Mouse (Mus musculus): Measurements from ENCODE around the gene Cacna1s. TPM values are rescaled to one million over a fixed set of nuclear protein-coding genes. Genes with fewer than 3 reads are reported as not detected.

Gene Cacna1s
- polyA plus RNA-seq, 1 experiment from 2014 or later: 0.47 TPM

DNA sequence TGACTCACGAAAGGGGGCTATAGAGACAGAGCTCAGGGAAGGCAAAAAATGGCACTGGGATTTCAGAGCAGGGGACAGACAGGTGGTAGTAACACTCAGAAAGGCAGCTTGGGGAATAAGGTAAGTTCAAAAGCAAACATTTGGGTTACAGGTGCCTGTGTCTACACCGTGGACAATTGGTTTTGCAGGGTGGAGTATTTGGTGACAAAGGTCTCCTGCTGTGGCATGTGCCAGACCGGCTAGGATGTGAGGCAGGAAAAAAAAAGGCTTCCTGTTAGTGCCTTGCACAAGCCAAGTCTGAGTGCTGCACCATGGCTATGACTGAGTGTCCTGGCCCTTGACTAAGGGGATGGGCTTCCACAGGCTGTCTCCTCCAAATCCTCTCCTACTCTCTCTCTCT, 6.0 kb downstream of the Cacna1s start:
- Histone ChIP-seq H3K27me3 (no peaks in the 10 kb centered on the region), H3K4me1 (peaks cover 27% of the 10 kb centered on the region), H3K36me3 (no peaks in the 10 kb centered on the region), H3K9ac (replicated peaks) (no peak overlapping the region), H3K9me3 (no peaks in the 10 kb centered on the region), H3K27ac (replicated peaks) (no peak overlapping the region), H3K4me3 (no peak overlapping the region), H3K4me2 (replicated peaks) (no peak overlapping the region)
- WGBS: 54% methylated on average over 3 of the region's 3 CpGs
- ATAC-seq (replicated peaks): no peak

GRCm38 (mm10) chr1:136061041-136061789, 8.7 kb downstream of the Cacna1s start:
- peak; percentile 44; the same call in 1 of the 2 replicates for ATAC-seq (replicated peaks)

DNA sequence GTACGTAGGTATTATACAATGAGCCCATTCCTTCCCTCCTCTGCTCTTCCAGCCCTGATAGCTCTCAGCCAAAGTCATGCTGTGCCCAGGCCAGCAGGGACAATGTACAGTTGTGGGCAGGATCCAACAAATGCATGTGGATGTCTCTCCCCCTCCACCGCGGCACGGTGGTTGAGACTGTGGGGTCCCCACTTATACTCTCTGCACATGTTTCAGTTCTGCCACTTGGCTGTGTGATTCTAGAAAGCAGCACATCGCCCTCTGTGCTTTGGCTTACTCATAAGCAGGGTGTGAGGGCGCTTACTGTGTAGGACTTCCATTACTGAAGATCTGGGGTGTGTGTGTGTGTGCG, 9.2 kb downstream of the Cacna1s start:
- H3K9me3 ChIP-seq: no peaks in the 10 kb centered on the region
- H3K27me3 ChIP-seq: no peaks in the 10 kb centered on the region
- H3K9ac ChIP-seq (replicated peaks): no peak overlapping the region
- peak overlapping the region; percentile 26 for H3K27ac ChIP-seq (replicated peaks)
- H3K4me1 ChIP-seq: peaks cover 13% of the 10 kb centered on the region
- H3K36me3 ChIP-seq: no peaks in the 10 kb centered on the region
- peak; percentile 33 for ATAC-seq (replicated peaks)
- H3K4me2 ChIP-seq (replicated peaks): no peak overlapping the region
- H3K4me3 ChIP-seq: no peak overlapping the region
- WGBS: 66% methylated on average over 7 of the region's 7 CpGs

More at GRCm38 (mm10) chr1:136061041-136061789, 8.7 kb downstream of the Cacna1s start:
- H3K4me2 ChIP-seq (replicated peaks): no peak overlapping the region
- peaks cover 19% of the 10 kb centered on the region for H3K4me1 ChIP-seq
- H3K27ac ChIP-seq (replicated peaks): peak overlapping the region; percentile 26; the same call in 1 of the 2 replicates
- H3K9ac ChIP-seq (replicated peaks): no peak overlapping the region; the same call in 1 of the 2 replicates
- no peak overlapping the region for H3K4me3 ChIP-seq
- no peaks in the 10 kb centered on the region for H3K9me3 ChIP-seq
- no peaks in the 10 kb centered on the region for H3K36me3 ChIP-seq
- 44% methylated on average over 9 of the region's 9 CpGs for WGBS
- H3K27me3 ChIP-seq: no peaks in the 10 kb centered on the region

GRCm38 (mm10) chr1:136063991-136064390, 11.4 kb downstream of the Cacna1s start:
- H3K36me3 ChIP-seq: no peaks in the 10 kb centered on the region
- no peaks in the 10 kb centered on the region for H3K27me3 ChIP-seq
- WGBS: 59% methylated on average over 5 of the region's 5 CpGs
- no peak overlapping the region for H3K4me2 ChIP-seq (replicated peaks)
- ATAC-seq (replicated peaks): no peak
- no peak overlapping the region for H3K9ac ChIP-seq (replicated peaks)
- H3K4me1 ChIP-seq: peaks cover 11% of the 10 kb centered on the region; the same call in 1 of the 2 replicates
- no peak overlapping the region for H3K27ac ChIP-seq (replicated peaks)
- H3K4me3 ChIP-seq: no peak overlapping the region
- H3K9me3 ChIP-seq: no peaks in the 10 kb centered on the region

GRCm38 (mm10) chr1:136066621-136067020, 14.1 kb downstream of the Cacna1s start:
- Histone ChIP-seq H3K4me2 (replicated peaks) (no peak overlapping the region), H3K36me3 (no peaks in the 10 kb centered on the region), H3K9me3 (no peaks in the 10 kb centered on the region), H3K27ac (replicated peaks) (no peak overlapping the region), H3K4me3 (no peak overlapping the region), H3K27me3 (no peaks in the 10 kb centered on the region), H3K9ac (replicated peaks) (no peak overlapping the region), H3K4me1 (peaks cover 4% of the 10 kb centered on the region; the same call in 1 of the 2 replicates)
- no peak for ATAC-seq (replicated peaks)
- 48% methylated on average over 1 of the region's 1 CpGs for WGBS

DNA sequence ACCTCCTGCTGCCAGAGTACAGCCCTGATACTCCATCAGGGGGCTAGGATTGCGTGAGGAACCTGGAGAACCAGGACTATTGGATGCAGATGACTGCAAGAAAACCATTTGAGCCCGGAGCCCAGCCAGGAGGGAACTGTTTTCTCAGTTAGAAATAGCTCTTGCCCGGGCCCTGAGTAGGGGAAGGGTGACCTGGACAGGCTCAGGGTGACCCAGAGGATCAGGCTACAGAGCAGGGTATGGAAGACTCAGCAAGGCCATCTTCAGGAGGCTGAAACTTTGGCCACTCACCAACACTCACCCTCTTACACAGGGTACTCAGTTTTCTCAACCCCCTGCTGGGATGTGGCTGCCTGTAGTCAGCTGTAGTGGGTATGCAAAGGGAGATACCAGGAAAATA, 15.0 kb downstream of the Cacna1s start:
- H3K4me3 ChIP-seq: no peak overlapping the region
- H3K4me1 ChIP-seq: no peaks in the 10 kb centered on the region
- H3K9me3 ChIP-seq: no peaks in the 10 kb centered on the region
- H3K36me3 ChIP-seq: no peaks in the 10 kb centered on the region
- H3K27ac ChIP-seq (replicated peaks): no peak overlapping the region
- 68% methylated on average over 3 of the region's 3 CpGs for WGBS
- no peaks in the 10 kb centered on the region for H3K27me3 ChIP-seq
- no peak for ATAC-seq (replicated peaks)
- no peak overlapping the region for H3K9ac ChIP-seq (replicated peaks)
- H3K4me2 ChIP-seq (replicated peaks): no peak overlapping the region

DNA sequence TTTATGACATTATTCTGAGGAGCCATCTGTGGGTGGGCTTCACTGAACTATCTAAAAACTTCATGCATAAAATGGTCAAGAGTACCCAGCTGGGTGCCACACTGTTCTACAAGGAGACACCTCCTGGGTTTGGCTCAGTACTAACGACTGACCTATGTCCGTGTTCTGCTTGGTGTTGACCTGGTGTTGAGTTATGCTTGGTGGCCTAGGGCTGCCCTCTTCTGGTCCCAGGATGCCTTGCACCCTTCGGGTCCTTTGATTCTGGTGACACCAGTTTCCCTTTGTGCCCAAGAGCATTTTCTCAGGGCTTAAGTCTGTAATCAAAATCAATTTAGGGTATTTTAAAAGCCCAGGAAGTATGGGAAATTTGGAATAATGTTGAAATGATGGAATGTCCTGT, 23.5 kb downstream of the Cacna1s start:
- 11% methylated on average over 3 of the region's 3 CpGs for WGBS
- Histone ChIP-seq H3K27ac (replicated peaks) (no peak overlapping the region), H3K4me3 (no peak overlapping the region), H3K4me2 (replicated peaks) (no peak overlapping the region), H3K9ac (replicated peaks) (no peak overlapping the region), H3K36me3 (no peaks in the 10 kb centered on the region), H3K27me3 (no peaks in the 10 kb centered on the region), H3K9me3 (no peaks in the 10 kb centered on the region), H3K4me1 (no peaks in the 10 kb centered on the region)
- no peak for ATAC-seq (replicated peaks)

DNA sequence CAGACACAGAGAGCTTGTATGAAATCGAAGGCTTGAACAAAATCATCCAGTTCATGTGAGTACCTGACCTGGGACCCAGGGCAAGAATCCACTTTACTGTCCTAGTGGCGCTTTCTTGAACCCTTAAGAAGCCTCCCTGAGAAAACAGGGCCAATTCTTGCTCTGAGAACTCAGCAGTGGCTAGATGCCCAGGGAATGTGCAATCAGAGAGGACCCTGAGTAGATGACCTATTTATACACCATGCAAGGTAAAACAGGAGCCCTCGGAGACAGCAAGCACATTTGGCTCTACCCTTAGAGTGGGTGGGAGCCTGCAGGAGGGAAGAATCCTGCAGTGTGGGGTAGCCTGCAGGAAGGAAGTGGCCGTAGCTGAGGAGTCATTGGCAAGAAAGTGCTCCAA, 25.1 kb downstream of the Cacna1s start:
- 68% methylated on average over 4 of the region's 4 CpGs for WGBS
- ATAC-seq (replicated peaks): no peak

GRCm38 (mm10) chr1:136081161-136081560, 28.6 kb downstream of the Cacna1s start:
- ATAC-seq (replicated peaks): no peak
- Histone ChIP-seq H3K27me3 (no peaks in the 10 kb centered on the region), H3K9me3 (no peaks in the 10 kb centered on the region), H3K36me3 (no peaks in the 10 kb centered on the region), H3K4me1 (no peaks in the 10 kb centered on the region), H3K27ac (replicated peaks) (no peak overlapping the region), H3K4me2 (replicated peaks) (no peak overlapping the region), H3K9ac (replicated peaks) (no peak overlapping the region), H3K4me3 (no peak overlapping the region)
- 83% methylated on average over 1 of the region's 1 CpGs for WGBS

More for the DNA sequence above, 25.1 kb downstream of the Cacna1s start:
- H3K4me3 ChIP-seq: no peak overlapping the region
- no peaks in the 10 kb centered on the region for H3K27me3 ChIP-seq
- no peak overlapping the region for H3K4me2 ChIP-seq (replicated peaks)
- no peaks in the 10 kb centered on the region for H3K4me1 ChIP-seq
- no peaks in the 10 kb centered on the region for H3K9me3 ChIP-seq
- H3K36me3 ChIP-seq: no peaks in the 10 kb centered on the region
- H3K9ac ChIP-seq (replicated peaks): no peak overlapping the region
- no peak overlapping the region for H3K27ac ChIP-seq (replicated peaks)

DNA sequence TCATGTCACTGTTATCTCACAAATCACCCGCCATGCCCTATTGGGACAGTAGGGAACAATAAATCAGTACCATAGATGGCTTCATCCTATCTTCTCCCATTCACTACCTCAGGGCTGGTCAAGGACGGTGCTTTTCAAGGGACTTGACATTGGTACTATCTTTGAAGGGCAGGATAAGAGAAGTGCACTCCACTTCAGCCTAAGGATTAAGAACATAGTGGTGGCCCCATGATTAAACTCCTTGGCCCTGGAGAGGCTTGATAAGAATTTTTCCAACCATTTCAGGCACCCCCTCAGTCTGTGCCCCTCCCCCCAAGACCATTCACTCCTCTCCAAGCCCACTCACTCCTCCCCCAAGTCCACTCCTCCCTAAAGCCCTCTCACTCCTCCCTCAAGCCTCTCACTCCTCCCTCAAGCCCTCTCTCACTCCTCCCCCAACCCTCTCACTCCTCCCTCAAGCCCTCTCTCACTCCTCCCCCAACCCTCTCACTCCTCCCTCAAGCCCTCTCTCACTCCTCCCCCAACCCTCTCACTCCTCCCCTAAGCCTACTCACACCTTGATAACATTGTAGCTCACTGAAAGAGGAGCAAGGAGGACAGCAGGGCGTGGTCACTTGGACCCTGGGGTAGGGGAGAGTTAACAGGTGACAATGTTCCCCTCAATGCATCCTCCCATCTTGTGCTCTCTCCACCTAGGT, 33.6 kb downstream of the Cacna1s start:
- WGBS: 87% methylated on average over 3 of the region's 3 CpGs
- H3K4me2 ChIP-seq (replicated peaks): no peak overlapping the region
- no peaks in the 10 kb centered on the region for H3K27me3 ChIP-seq
- H3K4me1 ChIP-seq: 0 out of 2 replicates have a peak, but pooled peaks cover 4% of the 10 kb centered on the region
- no peaks in the 10 kb centered on the region for H3K36me3 ChIP-seq
- no peak overlapping the region for H3K9ac ChIP-seq (replicated peaks)
- H3K9me3 ChIP-seq: no peaks in the 10 kb centered on the region
- no peak for ATAC-seq (replicated peaks)
- H3K4me3 ChIP-seq: no peak overlapping the region
- no peak overlapping the region for H3K27ac ChIP-seq (replicated peaks)

- 58% methylated on average over 9 of the region's 9 CpGs for WGBS
- Histone ChIP-seq H3K27ac (replicated peaks) (peak overlapping the region; percentile 51), H3K36me3 (no peaks in the 10 kb centered on the region), H3K9me3 (no peaks in the 10 kb centered on the region), H3K4me3 (no peak overlapping the region), H3K4me2 (replicated peaks) (no peak overlapping the region), H3K27me3 (no peaks in the 10 kb centered on the region), H3K9ac (replicated peaks) (no peak overlapping the region), H3K4me1 (0 out of 2 replicates have a peak, but pooled peaks cover 4% of the 10 kb centered on the region)
- ATAC-seq (replicated peaks): peak; percentile 57
Measured at GRCm38 (mm10) chr1:136089368-136090165, 37.0 kb downstream of the Cacna1s start.

DNA sequence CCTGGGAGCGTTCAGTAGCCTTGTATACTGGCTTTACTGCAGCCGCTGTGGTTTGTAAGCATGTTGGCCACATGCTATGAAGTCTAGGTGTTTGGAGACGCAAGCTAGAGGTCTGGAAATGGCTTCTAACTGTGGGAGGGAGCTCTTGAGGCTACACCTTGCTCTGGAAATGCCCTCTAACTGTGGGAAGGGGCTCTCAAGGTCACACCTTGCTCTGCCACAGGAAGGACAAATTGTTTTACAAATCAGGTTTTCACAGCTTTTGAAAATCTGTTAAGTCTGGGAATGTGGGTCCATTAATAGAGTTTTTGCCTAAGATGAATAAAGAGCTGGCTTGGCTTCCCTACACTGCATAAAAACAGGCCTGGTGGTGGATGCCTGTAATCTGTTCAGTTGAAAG, 41.2 kb downstream of the Cacna1s start:
- no peaks in the 10 kb centered on the region for H3K27me3 ChIP-seq
- 76% methylated on average over 3 of the region's 3 CpGs for WGBS
- no peaks in the 10 kb centered on the region for H3K9me3 ChIP-seq
- no peak overlapping the region for H3K9ac ChIP-seq (replicated peaks)
- H3K4me2 ChIP-seq (replicated peaks): no peak overlapping the region
- no peak for ATAC-seq (replicated peaks)
- no peaks in the 10 kb centered on the region for H3K36me3 ChIP-seq
- no peak overlapping the region for H3K4me3 ChIP-seq
- H3K4me1 ChIP-seq: 0 out of 2 replicates have a peak, but pooled peaks cover 4% of the 10 kb centered on the region
- no peak overlapping the region for H3K27ac ChIP-seq (replicated peaks)
